ENCODE assay signal across 16 mouse cellular contexts in the genomic region with DNA sequence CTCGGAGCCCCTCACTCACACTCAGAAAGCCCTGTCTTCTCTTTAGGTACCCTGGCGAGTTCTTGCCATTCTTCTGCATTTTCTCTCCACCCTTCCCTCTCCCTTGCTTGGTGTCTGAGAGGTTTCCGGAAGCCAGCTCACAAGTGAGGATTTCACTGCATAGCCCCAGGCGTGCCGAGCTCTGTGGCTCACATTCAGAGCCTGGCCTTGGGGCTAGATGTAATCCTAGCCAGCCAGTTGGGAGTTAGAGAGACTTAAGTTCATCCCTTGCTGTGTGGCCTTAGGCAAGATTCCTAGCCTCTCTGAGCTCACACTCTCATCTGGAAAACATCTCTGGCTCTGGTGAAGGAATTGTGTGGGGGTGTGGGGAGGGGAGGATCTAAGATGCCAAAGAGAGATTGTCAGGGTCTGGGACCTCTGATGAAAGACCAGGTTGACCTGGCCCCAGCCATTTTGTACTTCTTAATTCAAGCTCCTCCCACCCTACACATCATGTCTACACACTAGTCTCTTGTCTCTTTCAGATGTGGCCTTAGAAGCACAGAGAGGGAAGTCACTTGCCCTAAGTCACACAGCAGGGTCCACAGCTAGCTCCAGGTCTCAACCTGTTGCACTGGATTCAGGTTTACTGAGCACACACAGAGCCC.
DNase-seq lines count a peak whose midpoint lies in the region; ATAC-seq and TF ChIP-seq lines count a peak whose summit lies in the region.
"Had no signal": no experiment of that assay in that cellular context is flagged by ENCODE, and none has a peak within 500 bp of the region (broad histone marks: within the 10 kb centered on the region; RNA-seq: fewer than 3 reads in every experiment).

No protein-coding gene starts in this region.

- H3K9me3 ChIP-seq in hindbrain, embryonic 10.5 days: peaks cover 6% of the 10 kb centered on the region
- no peaks in the 10 kb centered on the region for H3K9me3 ChIP-seq in hindbrain, embryonic 14.5 days (ENCODE audit: control insufficient read depth, low read length)
- H3K9me3 ChIP-seq in ES-E14 (ENCODE audit: control insufficient read depth, insufficient read depth, low read depth, low read length): no peaks in the 10 kb centered on the region
- H3K9me3 ChIP-seq in embryonic facial prominence, embryonic 14.5 days (ENCODE audit: control insufficient read depth, low read length): no peaks in the 10 kb centered on the region
- H3K9me3 ChIP-seq: heart, embryonic 15.5 days had no signal

- H3K36me3 ChIP-seq in hindbrain, embryonic 10.5 days: no peaks in the 10 kb centered on the region
- H3K36me3 ChIP-seq in hindbrain, embryonic 14.5 days (replicated peaks; ENCODE audit: control insufficient read depth, insufficient read depth): no peaks in the 10 kb centered on the region
- no peaks in the 10 kb centered on the region for H3K36me3 ChIP-seq in ES-E14 (ENCODE audit: control insufficient read depth, insufficient read depth, low read length, poor library complexity, severe bottlenecking)
- no peaks in the 10 kb centered on the region for H3K36me3 ChIP-seq in embryonic facial prominence, embryonic 14.5 days (ENCODE audit: control insufficient read depth, insufficient read depth, low read length)
- H3K36me3 ChIP-seq: G1E; heart, embryonic 15.5 days had no signal

- 42% methylated on average over 5 of the region's 5 CpGs for WGBS in hindbrain, embryonic 10.5 days
- 49% methylated on average over 5 of the region's 5 CpGs for WGBS in hindbrain, embryonic 14.5 days
- 29% methylated on average over 5 of the region's 5 CpGs for WGBS in embryonic facial prominence, embryonic 14.5 days

- no peak overlapping the region for H3K9ac ChIP-seq in hindbrain, embryonic 14.5 days
- peak overlapping the region; percentile 75; the same call in 1 of the 2 replicates for H3K9ac ChIP-seq in ES-E14 (ENCODE audit: insufficient read depth, low read depth, low read length, poor library complexity, severe bottlenecking)
- H3K9ac ChIP-seq in embryonic facial prominence, embryonic 14.5 days (ENCODE audit: low read depth, low read length): no peak overlapping the region
- H3K9ac ChIP-seq: heart, embryonic 15.5 days; lung, embryonic 14.5 days had no signal

- in situ Hi-C loops in ES-E14 (cut with MboI; ENCODE audit: low sequenced_read_pairs in 2 of 2, unreplicated experiment in 2 of 2): no loop called here

- peaks cover 55% of the 10 kb centered on the region for H3K27me3 ChIP-seq in hindbrain, embryonic 10.5 days (ENCODE audit: insufficient read depth, poor library complexity, severe bottlenecking)
- H3K27me3 ChIP-seq in hindbrain, embryonic 14.5 days (ENCODE audit: control insufficient read depth, insufficient read depth, low read length): no peaks in the 10 kb centered on the region
- H3K27me3 ChIP-seq in embryonic facial prominence, embryonic 14.5 days (replicated peaks; ENCODE audit: control insufficient read depth, insufficient read depth, low read length): no peaks in the 10 kb centered on the region

- no peak overlapping the region for H3K4me3 ChIP-seq in hindbrain, embryonic 10.5 days
- no peak overlapping the region for H3K4me3 ChIP-seq in hindbrain, embryonic 14.5 days (replicated peaks; ENCODE audit: low read length)
- H3K4me3 ChIP-seq in ES-E14 (ENCODE audit: insufficient read depth in 1 of 2, low read depth in 1 of 2, low read length in 2 of 2, poor library complexity in 1 of 2, severe bottlenecking in 1 of 2): peak overlapping the region in 1 of 2 experiments; percentile 66; a peak in 2 of 4 replicates
- H3K4me3 ChIP-seq in embryonic facial prominence, embryonic 14.5 days (ENCODE audit: low read depth, low read length): no peak overlapping the region
- H3K4me3 ChIP-seq: heart, embryonic 15.5 days had no signal

- H3K4me1 ChIP-seq in hindbrain, embryonic 10.5 days (replicated peaks): peaks cover 99% of the 10 kb centered on the region
- peaks cover 22% of the 10 kb centered on the region for H3K4me1 ChIP-seq in hindbrain, embryonic 14.5 days (replicated peaks; ENCODE audit: control insufficient read depth, insufficient read depth, low read length)
- peaks cover 22 to 51% of the 10 kb centered on the region in 2 experiments for H3K4me1 ChIP-seq in ES-E14 (ENCODE audit: control insufficient read depth in 2 of 2, insufficient read depth in 2 of 2, low read length in 2 of 2, poor library complexity in 1 of 2)
- peaks cover 27% of the 10 kb centered on the region for H3K4me1 ChIP-seq in embryonic facial prominence, embryonic 14.5 days (ENCODE audit: control insufficient read depth, insufficient read depth, low read length)

- peak overlapping the region; percentile 94 for H3K27ac ChIP-seq in hindbrain, embryonic 10.5 days
- no peak overlapping the region for H3K27ac ChIP-seq in hindbrain, embryonic 14.5 days
- H3K27ac ChIP-seq in ES-E14 (ENCODE audit: insufficient read depth, low read depth, low read length, poor library complexity, severe bottlenecking): peak overlapping the region; percentile 98
- no peak overlapping the region for H3K27ac ChIP-seq in embryonic facial prominence, embryonic 14.5 days (replicated peaks; ENCODE audit: low read depth, low read length)
- H3K27ac ChIP-seq: heart, embryonic 15.5 days had no signal

- DNase-seq in hindbrain, embryonic 10.5 days (ENCODE audit: low spot score): no peak
- DNase-seq in hindbrain, embryonic 14.5 days (ENCODE audit: low spot score): no peak
- DNase-seq in 3T3-L1 (ENCODE audit: low read depth, low spot score) (peak; percentile 67), ES-E14 (ENCODE audit: low read depth, low spot score) (peak; percentile 91)
- peak; percentile 49 for DNase-seq in embryonic facial prominence, embryonic 14.5 days (ENCODE audit: low spot score)
- DNase-seq in kidney, adult 8-10 months: no peak
- no peak for DNase-seq in ovary, adult 18-20 months (ENCODE audit: low spot score)
- no peak for DNase-seq in yolk sac, embryonic 10.5 days (ENCODE audit: low spot score)
- DNase-seq: adrenal gland, postnatal 25 days; cerebellum, adult 18-20 months; gastrocnemius, postnatal 10 days; lung, embryonic 14.5 days; spleen, adult 18-20 months had no signal

- H3K4me2 ChIP-seq in hindbrain, embryonic 14.5 days (replicated peaks): no peak overlapping the region
- no peak overlapping the region for H3K4me2 ChIP-seq in embryonic facial prominence, embryonic 14.5 days (ENCODE audit: low read depth, low read length)
- H3K4me2 ChIP-seq: lung, embryonic 14.5 days had no signal

- ATAC-seq in hindbrain, embryonic 14.5 days (ENCODE audit: low FRiP score): no peak
- ATAC-seq in embryonic facial prominence, embryonic 14.5 days (ENCODE audit: low read depth): no peak
- ATAC-seq: intestine, postnatal 0 days had no signal

TF ChIP-seq in ES-E14, 5 proteins besides CTCF, POLR2A, EP300 and RAD21:
- TF ChIP-seq CHD2 (IDR thresholded peaks at IDR 0.05; ENCODE audit: low read depth, low read length): no peak
- TF ChIP-seq ZC3H11A (IDR thresholded peaks at IDR 0.05; ENCODE audit: borderline replicate concordance, low read depth, low read length): no peak
- no peak for TF ChIP-seq HCFC1 (IDR thresholded peaks at IDR 0.05; ENCODE audit: borderline replicate concordance, insufficient read depth, low read length)
- TF ChIP-seq MAFK (IDR thresholded peaks at IDR 0.05; ENCODE audit: insufficient read depth, low read depth, low read length): no peak
- no peak for TF ChIP-seq ZNF384 (IDR thresholded peaks at IDR 0.05; ENCODE audit: low read depth, low read length)

Comparison
In these comparisons a context has a peak if more than half of its experiments do, and no peak if none do; other contexts are left out.
1. H3K27ac ChIP-seq: peak in hindbrain, embryonic 10.5 days (single experiment) and ES-E14 (single experiment); none in hindbrain, embryonic 14.5 days (single experiment) and embryonic facial prominence, embryonic 14.5 days (single experiment).
2. DNase-seq: peak in 3T3-L1 (single experiment), ES-E14 (single experiment) and embryonic facial prominence, embryonic 14.5 days (single experiment); none in hindbrain, embryonic 10.5 days (single experiment), hindbrain, embryonic 14.5 days (single experiment), kidney, adult 8-10 months (0 of 2), ovary, adult 18-20 months (single experiment) and yolk sac, embryonic 10.5 days (single experiment).